Mouse (Mus musculus): ENCODE data around the gene Gm10337. TPM values are rescaled to one million over a fixed set of nuclear protein-coding genes. Genes with fewer than 3 reads are reported as not detected.

Gm10337 gene
- polyA plus RNA-seq, 2 experiments, result not detected

DNA sequence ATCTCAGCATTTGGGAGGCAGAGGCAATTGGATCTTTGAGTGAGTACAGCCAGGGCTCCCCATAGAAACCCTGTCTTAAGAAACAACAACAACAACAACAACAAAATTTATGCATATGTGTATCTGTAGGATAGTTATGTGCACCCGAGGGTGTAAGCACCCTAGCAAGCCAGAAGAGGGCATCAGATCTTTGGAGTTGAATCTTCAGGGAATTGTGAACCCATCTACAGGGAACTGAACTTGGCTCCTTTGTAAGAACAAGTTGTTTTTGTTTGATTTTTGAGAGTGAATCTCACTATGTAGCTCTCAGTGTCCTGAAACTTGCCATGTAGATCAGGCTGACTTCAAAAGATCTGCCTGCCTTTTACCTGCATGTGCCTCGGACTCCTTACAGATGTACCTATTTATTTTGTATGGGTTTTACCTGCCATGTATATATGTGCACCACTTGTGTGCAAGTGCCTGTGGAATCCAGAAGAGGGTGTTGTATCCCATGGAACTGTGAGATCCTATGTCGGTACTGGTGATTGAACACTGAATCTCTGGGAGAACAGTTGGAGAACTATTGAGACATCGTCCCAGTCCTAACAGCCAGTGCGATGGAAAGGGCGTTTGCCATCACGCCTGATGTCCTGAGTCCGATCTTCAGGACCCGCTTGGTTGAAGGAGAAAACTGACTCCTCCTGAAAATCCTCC lies 34.7 kb upstream of the Gm10337 start:
- peaks cover 8% of the 10 kb centered on the region for H3K36me3 ChIP-seq (replicated peaks; ENCODE audit: control insufficient read depth, insufficient read depth, low read depth)
- H3K9me3 ChIP-seq (ENCODE audit: control insufficient read depth, low read length), result no peaks in the 10 kb centered on the region
- no peak overlapping the region for H3K4me3 ChIP-seq (ENCODE audit: insufficient read depth in 1 of 2, low read depth in 2 of 2, low read length in 2 of 2)
- no peak overlapping the region for H3K9ac ChIP-seq (replicated peaks)
- 89% methylated on average over 9 of the region's 9 CpGs for WGBS (ENCODE audit: insufficient replicate concordance)
- H3K27me3 ChIP-seq (ENCODE audit: control insufficient read depth, insufficient read depth, low read length), result no peaks in the 10 kb centered on the region
- peaks cover 6 to 7% of the 10 kb centered on the region in 2 experiments; a peak in 3 of 4 replicates for H3K4me1 ChIP-seq (replicated peaks; ENCODE audit: control insufficient read depth in 2 of 2, insufficient read depth in 2 of 2, low read length in 1 of 2)
- H3K27ac ChIP-seq, result no peak overlapping the region
- TF ChIP-seq EP300 (IDR thresholded peaks at IDR 0.05; ENCODE audit: low read depth) (no peak), CTCF (IDR thresholded peaks at IDR 0.05; ENCODE audit: low read depth) (no peak)
- H3K4me2 ChIP-seq (ENCODE audit: low read depth), result no peak overlapping the region
- ATAC-seq (ENCODE audit: insufficient read depth), result no peak
- no peak for DNase-seq (ENCODE audit: low read depth in 3 of 3, low spot score in 3 of 3)

- Histone ChIP-seq H3K9ac (replicated peaks) (peak within 1 kb of the TSS; percentile 87), H3K27me3 (ENCODE audit: control insufficient read depth, insufficient read depth, low read length) (no peaks in the 10 kb centered on the region), H3K36me3 (replicated peaks; ENCODE audit: control insufficient read depth, insufficient read depth, low read depth) (peaks cover 21% of the 10 kb centered on the region), H3K27ac (peak within 1 kb of the TSS; percentile 61), H3K4me3 (ENCODE audit: insufficient read depth in 1 of 2, low read depth in 2 of 2, low read length in 2 of 2) (peak within 1 kb of the TSS; percentile 80 to 100), H3K4me1 (replicated peaks; ENCODE audit: control insufficient read depth in 2 of 2, insufficient read depth in 2 of 2, low read length in 1 of 2) (peaks cover 6 to 7% of the 10 kb centered on the region in 2 experiments; a peak in 3 of 4 replicates), H3K4me2 (ENCODE audit: low read depth) (peak within 1 kb of the TSS; percentile 86), H3K9me3 (ENCODE audit: control insufficient read depth, low read length) (no peaks in the 10 kb centered on the region)
- TF ChIP-seq CTCF (IDR thresholded peaks at IDR 0.05; ENCODE audit: low read depth) (peak; percentile 96), EP300 (IDR thresholded peaks at IDR 0.05; ENCODE audit: low read depth) (peak; percentile 63)
- WGBS (ENCODE audit: insufficient replicate concordance), result under 1% methylated on average over 40 of the region's 40 CpGs
- ATAC-seq (ENCODE audit: insufficient read depth) (peak; percentile 98), DNase-seq (ENCODE audit: low read depth in 3 of 3, low spot score in 3 of 3) (peak; percentile 96)
Observed at GRCm38 (mm10) chr15:102470183-102470604, 33.3 kb upstream of the Gm10337 start, which contains the start of gene Pcbp2. Pcbp2 (plus strand) TSS chr15:102470539.

GRCm38 (mm10) chr15:102470605-102471294 lies 32.8 kb upstream of the Gm10337 start:
- peak in 2 of 3 experiments; percentile 41 to 50 for DNase-seq (ENCODE audit: low read depth in 3 of 3, low spot score in 3 of 3)
- Histone ChIP-seq H3K27ac (peak overlapping the region; percentile 61), H3K4me1 (replicated peaks; ENCODE audit: control insufficient read depth in 2 of 2, insufficient read depth in 2 of 2, low read length in 1 of 2) (peaks cover 6 to 7% of the 10 kb centered on the region in 2 experiments; a peak in 3 of 4 replicates), H3K36me3 (replicated peaks; ENCODE audit: control insufficient read depth, insufficient read depth, low read depth) (peaks cover 27% of the 10 kb centered on the region), H3K27me3 (ENCODE audit: control insufficient read depth, insufficient read depth, low read length) (no peaks in the 10 kb centered on the region), H3K4me3 (ENCODE audit: insufficient read depth in 1 of 2, low read depth in 2 of 2, low read length in 2 of 2) (peak overlapping the region; percentile 80 to 100), H3K9ac (replicated peaks) (peak overlapping the region; percentile 87), H3K4me2 (ENCODE audit: low read depth) (peak overlapping the region; percentile 86), H3K9me3 (ENCODE audit: control insufficient read depth, low read length) (no peaks in the 10 kb centered on the region)
- peak; percentile 67 for ATAC-seq (ENCODE audit: insufficient read depth)
- WGBS (ENCODE audit: insufficient replicate concordance), result 1% methylated on average over 41 of the region's 67 CpGs
- TF ChIP-seq EP300 (IDR thresholded peaks at IDR 0.05; ENCODE audit: low read depth) (no peak), CTCF (IDR thresholded peaks at IDR 0.05; ENCODE audit: low read depth) (peak; percentile 36; the same call in 1 of the 2 replicates)

- no peak for TF ChIP-seq CTCF (IDR thresholded peaks at IDR 0.05; ENCODE audit: low read depth)
- DNase-seq (ENCODE audit: low read depth in 3 of 3, low spot score in 3 of 3), result no peak
- H3K27ac ChIP-seq, result peak overlapping the region; percentile 61
Observed at GRCm38 (mm10) chr15:102471295-102471645, 32.3 kb upstream of the Gm10337 start.

DNA sequence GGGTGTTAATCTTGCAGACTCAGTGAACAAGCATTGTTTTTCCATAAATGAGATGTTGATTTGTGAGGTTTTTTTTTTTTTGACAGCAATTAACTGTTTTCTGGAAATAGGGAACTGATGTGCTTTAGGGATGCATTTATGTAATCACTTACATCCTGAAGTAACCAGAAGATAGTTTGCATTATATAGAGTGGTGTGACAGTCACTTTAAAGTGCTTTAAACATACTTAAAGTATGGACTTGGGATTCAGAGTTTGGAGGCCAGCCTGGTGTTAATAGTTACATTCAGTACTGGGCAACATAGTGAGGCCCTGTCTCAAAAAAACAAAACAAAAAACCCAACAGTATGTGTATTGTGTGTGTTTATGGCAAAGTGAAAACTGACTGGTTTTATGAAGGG lies 31.8 kb upstream of the Gm10337 start:
- no peaks in the 10 kb centered on the region for H3K27me3 ChIP-seq (ENCODE audit: control insufficient read depth, insufficient read depth, low read length)
- ATAC-seq (ENCODE audit: insufficient read depth) (no peak), DNase-seq (ENCODE audit: low read depth in 3 of 3, low spot score in 3 of 3) (no peak)
- H3K9ac ChIP-seq (replicated peaks), result peak overlapping the region; percentile 87
- no peak overlapping the region for H3K27ac ChIP-seq
- H3K9me3 ChIP-seq (ENCODE audit: control insufficient read depth, low read length), result no peaks in the 10 kb centered on the region
- peaks cover 6 to 7% of the 10 kb centered on the region in 2 experiments; a peak in 3 of 4 replicates for H3K4me1 ChIP-seq (replicated peaks; ENCODE audit: control insufficient read depth in 2 of 2, insufficient read depth in 2 of 2, low read length in 1 of 2)
- peak overlapping the region; percentile 80 to 100; a peak in 3 of 4 replicates for H3K4me3 ChIP-seq (ENCODE audit: insufficient read depth in 1 of 2, low read depth in 2 of 2, low read length in 2 of 2)
- TF ChIP-seq CTCF (IDR thresholded peaks at IDR 0.05; ENCODE audit: low read depth) (no peak), EP300 (IDR thresholded peaks at IDR 0.05; ENCODE audit: low read depth) (no peak)
- peak overlapping the region; percentile 86 for H3K4me2 ChIP-seq (ENCODE audit: low read depth)
- H3K36me3 ChIP-seq (replicated peaks; ENCODE audit: control insufficient read depth, insufficient read depth, low read depth), result peaks cover 37% of the 10 kb centered on the region

More at GRCm38 (mm10) chr15:102471295-102471645, 32.3 kb upstream of the Gm10337 start:
- Histone ChIP-seq H3K27me3 (ENCODE audit: control insufficient read depth, insufficient read depth, low read length) (no peaks in the 10 kb centered on the region), H3K4me1 (replicated peaks; ENCODE audit: control insufficient read depth in 2 of 2, insufficient read depth in 2 of 2, low read length in 1 of 2) (peaks cover 6 to 7% of the 10 kb centered on the region in 2 experiments; a peak in 3 of 4 replicates), H3K9me3 (ENCODE audit: control insufficient read depth, low read length) (no peaks in the 10 kb centered on the region), H3K4me2 (ENCODE audit: low read depth) (peak overlapping the region; percentile 86), H3K9ac (replicated peaks) (peak overlapping the region; percentile 87), H3K36me3 (replicated peaks; ENCODE audit: control insufficient read depth, insufficient read depth, low read depth) (peaks cover 32% of the 10 kb centered on the region), H3K4me3 (ENCODE audit: insufficient read depth in 1 of 2, low read depth in 2 of 2, low read length in 2 of 2) (peak overlapping the region; percentile 80 to 100)
- under 1% methylated on average over 10 of the region's 10 CpGs for WGBS (ENCODE audit: insufficient replicate concordance)
- no peak for ATAC-seq (ENCODE audit: insufficient read depth)

Measured in liver, embryonic 14.5 days (tissue).